Mouse (Mus musculus) megakaryocyte, embryonic 14.5 days (primary cell): ENCODE results near the gene Igsf8.

Experiments used
- FLI1 ChIP-seq: IDR thresholded peaks from 2 replicates; pipeline ENCODE4 v1.6.1; 2012; ENCODE audit warnings: low read length, inconsistent platforms, mixed read lengths
- GATA1 ChIP-seq: IDR thresholded peaks from 3 replicates; pipeline ENCODE4 v1.6.1; 2012; ENCODE audit warnings: mixed read lengths, low read length, inconsistent platforms, borderline replicate concordance

GRCm38 (mm10) chr1:172289617-172289946 is 28.1 kb downstream of the Igsf8 start:
- TF ChIP-seq GATA1 (no peak), FLI1 (no peak)
